Mouse (Mus musculus) hindbrain, embryonic 11.5 days (tissue): ENCODE data around the gene Serpinb3c. TPM values are rescaled to one million over a fixed set of nuclear protein-coding genes. Genes with fewer than 3 reads are reported as not detected.
A peak's percentile ranks its signal among the peaks of the same experiment; 100 is the strongest.
"Not testable (repeated sequence)": the region's sequence is repeated elsewhere in the genome, so short reads cannot be mapped to it uniquely, and the experiment has no call there.

Experiments used
- ATAC-seq: fragments of 200-750 bp; cut with Nextera tagmentation; 2 replicates; pipeline ENCODE4 v1.8.0; 2017; ENCODE audit warnings: mild to moderate bottlenecking, moderate TSS enrichment, moderate library complexity; ENCODE audit not compliant: low FRiP score
- DNase-seq: peaks from one replicate; pipeline ENCODE4 v3.0.0-alpha.2; 2015; ENCODE audit warnings: low spot score
- H3K27ac ChIP-seq: fragments of 300-500 bp; sonication (generic); 2 replicates; pipeline ENCODE4 v1.5.1; 2014; ENCODE audit warnings: mild to moderate bottlenecking, low read depth, low read length
- H3K27me3 ChIP-seq: fragments of 300-500 bp; sonication (generic); 2 replicates; pipeline ENCODE4 v1.6.1; 2014; ENCODE audit warnings: mild to moderate bottlenecking, low read length, moderate library complexity, mixed read lengths; ENCODE audit not compliant: control insufficient read depth, insufficient read depth
- H3K36me3 ChIP-seq: fragments of 300-500 bp; sonication (generic); 2 replicates; pipeline ENCODE4 v1.6.1; 2014; ENCODE audit warnings: mild to moderate bottlenecking, low read length, moderate library complexity, mixed read lengths; ENCODE audit not compliant: control insufficient read depth, insufficient read depth
- H3K4me1 ChIP-seq: fragments of 300-500 bp; sonication (generic); replicated peaks from 2 replicates; pipeline ENCODE4 v1.6.1; 2014; ENCODE audit warnings: low read length, mixed read lengths; ENCODE audit not compliant: control insufficient read depth, insufficient read depth
- H3K4me2 ChIP-seq: fragments of 300-500 bp; sonication (generic); replicated peaks from 2 replicates; pipeline ENCODE4 v1.6.1; 2014; ENCODE audit warnings: mild to moderate bottlenecking, low read depth, low read length
- H3K4me3 ChIP-seq: fragments of 300-500 bp; sonication (generic); 2 replicates; pipeline ENCODE4 v1.5.1; 2014; ENCODE audit warnings: low read depth, low read length
- H3K9ac ChIP-seq: fragments of 300-500 bp; sonication (generic); 2 replicates; pipeline ENCODE4 v1.6.1; 2014; ENCODE audit warnings: low read depth, low read length
- H3K9me3 ChIP-seq: fragments of 300-500 bp; sonication (generic); 2 replicates; pipeline ENCODE4 v1.6.1; 2016; ENCODE audit warnings: low read length; ENCODE audit not compliant: control insufficient read depth
- WGBS: fragments of 180-500 bp; shearing (Covaris S2); extraction: QIAGEN DNeasy Blood & Tissue Kit; methylation state at CpG from one replicate; pipeline ENCODE4 v1.1.7; 2014; 5-methylcytosine and 5-hydroxymethylcytosine counted together
- polyA plus RNA-seq: library from polyadenylated mRNA; unstranded; fragments of >200 nt; fragmentation: Nextera tagmentation; extraction: Ambion mirVana; gene quantifications from 2 replicates; pipeline ENCODE4 v1.2.1, GENCODE M21; 2014

Serpinb3c gene
- polyA plus RNA-seq: not detected in 2 replicates

- not testable (repeated sequence) for H3K27ac ChIP-seq, ATAC-seq, H3K4me1 ChIP-seq, H3K9me3 ChIP-seq, H3K27me3 ChIP-seq, H3K9ac ChIP-seq, H3K4me2 ChIP-seq, H3K36me3 ChIP-seq, DNase-seq, H3K4me3 ChIP-seq
Observed at GRCm38 (mm10) chr1:107278261-107278660, at the start of gene Serpinb3c, which contains the start of gene Serpinb3b. Gene Serpinb3c (minus strand): TSS chr1:107278371. Gene Serpinb3b (minus strand): TSS chr1:107278361.

- not testable (repeated sequence) for H3K27me3 ChIP-seq, H3K9me3 ChIP-seq, H3K9ac ChIP-seq, H3K4me1 ChIP-seq, H3K4me2 ChIP-seq, H3K4me3 ChIP-seq, H3K36me3 ChIP-seq, H3K27ac ChIP-seq
- DNase-seq: peak; percentile 8
- 45% methylated on average over 3 of the region's 3 CpGs for WGBS
- ATAC-seq: peak; percentile 60
Observed at GRCm38 (mm10) chr1:107243170-107243569, 35.0 kb downstream of the Serpinb3c start.

Other genes starting within 250 kb of the Serpinb3c start
- not detected in 2 replicates for gene Serpinb3a, start 226.1 kb downstream of the Serpinb3c start, polyA plus RNA-seq
- not detected in 2 replicates for gene Serpinb3d, start 194.9 kb downstream of the Serpinb3c start, polyA plus RNA-seq
- not detected in 2 replicates for gene Serpinb3b, start within 50 bp of the Serpinb3c start, polyA plus RNA-seq
- gene Serpinb11, start 82.8 kb upstream of the Serpinb3c start, polyA plus RNA-seq: 0.25 TPM in 1 of 2 replicates, not detected in the other
- not detected in 2 replicates for gene Serpinb7, start 121.3 kb upstream of the Serpinb3c start, polyA plus RNA-seq
- gene Serpinb2, start 233.1 kb upstream of the Serpinb3c start, polyA plus RNA-seq: 0.57 TPM in 1 of 2 replicates, not detected in the other